Comparison of ENCODE assay signal across 22 mouse cellular contexts in the genomic region with DNA sequence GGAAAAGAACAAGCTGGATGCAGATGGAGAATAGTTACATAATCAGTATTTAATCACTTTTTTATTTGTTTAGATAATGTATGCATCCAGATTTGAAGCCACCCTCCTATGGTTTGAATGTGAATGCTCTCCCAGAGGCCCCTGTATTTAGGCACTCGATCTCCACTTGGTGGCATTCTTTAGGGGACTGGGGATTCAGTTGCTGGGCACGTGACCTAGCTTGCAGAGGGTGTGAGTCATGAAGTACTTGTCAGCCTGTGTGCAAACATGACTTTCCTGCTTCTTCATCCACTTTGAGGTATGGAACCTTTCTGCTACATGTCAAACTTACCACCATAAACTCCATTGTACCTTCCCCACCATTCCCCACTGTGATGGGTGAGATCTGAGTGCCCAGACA.
DNase-seq lines count a peak whose midpoint lies in the region; ATAC-seq and TF ChIP-seq lines count a peak whose summit lies in the region.
"Had no signal": no experiment of that assay in that cellular context is flagged by ENCODE, and none has a peak within 500 bp of the region (broad histone marks: within the 10 kb centered on the region; RNA-seq: fewer than 3 reads in every experiment).

No protein-coding gene starts in this region.

- H3K27ac ChIP-seq in lung, embryonic 14.5 days (ENCODE audit: low read depth): no peak overlapping the region
- no peak overlapping the region for H3K27ac ChIP-seq in lung, postnatal 0 days (ENCODE audit: low read length)
- no peak overlapping the region for H3K27ac ChIP-seq in midbrain, embryonic 13.5 days
- H3K27ac ChIP-seq: hindbrain, embryonic 10.5 days; hindbrain, embryonic 13.5 days; intestine, embryonic 15.5 days had no signal

- no peak for TF ChIP-seq CTCF in lung, embryonic 14.5 days (IDR thresholded peaks at IDR 0.05; ENCODE audit: low read depth)
- no peak for TF ChIP-seq CTCF in lung, adult 2 months (IDR thresholded peaks at IDR 0.05; ENCODE audit: insufficient read depth, low read length)
- TF ChIP-seq CTCF in lung, postnatal 0 days (IDR thresholded peaks at IDR 0.05): no peak

- DNase-seq in adrenal gland, postnatal 14 days: peak; percentile 4
- DNase-seq in adrenal gland, postnatal 10 days: no peak
- DNase-seq in lung, embryonic 14.5 days: peak; percentile 12
- no peak for DNase-seq in lung, adult 2 months
- peak; percentile 11 for DNase-seq in lung, postnatal 0 days (ENCODE audit: low spot score)
- no peak for DNase-seq in lung, postnatal 10 days
- DNase-seq: adrenal gland, postnatal 25 days; cerebellum, adult 18-20 months; cerebellum, adult 9-10 months; cerebellum, postnatal 14 days; forebrain, postnatal 0 days; gastrocnemius, postnatal 10 days; gastrocnemius, postnatal 36 days had no signal

- H3K36me3 ChIP-seq in lung, embryonic 14.5 days (ENCODE audit: insufficient read depth): no peaks in the 10 kb centered on the region
- H3K36me3 ChIP-seq in lung, postnatal 0 days (ENCODE audit: insufficient read depth, low read length): no peaks in the 10 kb centered on the region
- H3K36me3 ChIP-seq in myocyte (ENCODE audit: control insufficient read depth, insufficient read depth): no peaks in the 10 kb centered on the region
- no peaks in the 10 kb centered on the region for H3K36me3 ChIP-seq in midbrain, embryonic 13.5 days
- H3K36me3 ChIP-seq: hindbrain, embryonic 10.5 days; hindbrain, embryonic 13.5 days; intestine, embryonic 15.5 days had no signal

- peak; percentile 65; the same call in 1 of the 2 replicates for ATAC-seq in lung, embryonic 14.5 days (ENCODE audit: insufficient read depth)
- ATAC-seq in lung, postnatal 0 days: no peak
- ATAC-seq in midbrain, embryonic 13.5 days: no peak
- ATAC-seq: forebrain, embryonic 14.5 days; forebrain, postnatal 0 days; hindbrain, embryonic 16.5 days; intestine, embryonic 15.5 days; Patski had no signal

- H3K9ac ChIP-seq in lung, embryonic 14.5 days: no peak overlapping the region
- no peak overlapping the region for H3K9ac ChIP-seq in lung, postnatal 0 days (replicated peaks; ENCODE audit: low read depth)
- no peak overlapping the region for H3K9ac ChIP-seq in midbrain, embryonic 13.5 days (replicated peaks)
- H3K9ac ChIP-seq: forebrain, postnatal 0 days; hindbrain, embryonic 13.5 days; intestine, embryonic 15.5 days had no signal

- H3K79me2 ChIP-seq in myocyte (ENCODE audit: control insufficient read depth, insufficient read depth): no peaks in the 10 kb centered on the region

- H3K4me1 ChIP-seq in lung, embryonic 14.5 days (ENCODE audit: insufficient read depth): no peaks in the 10 kb centered on the region
- H3K4me1 ChIP-seq in lung, adult 2 months (ENCODE audit: control insufficient read depth, insufficient read depth, low read length): no peaks in the 10 kb centered on the region
- H3K4me1 ChIP-seq in lung, postnatal 0 days (ENCODE audit: insufficient read depth, low read depth, low read length): no peaks in the 10 kb centered on the region
- H3K4me1 ChIP-seq in midbrain, embryonic 13.5 days (replicated peaks): no peaks in the 10 kb centered on the region
- H3K4me1 ChIP-seq: hindbrain, embryonic 10.5 days; hindbrain, embryonic 13.5 days; intestine, embryonic 15.5 days had no signal

- no peak for TF ChIP-seq EP300 in lung, postnatal 0 days (IDR thresholded peaks at IDR 0.05)

- 33% methylated on average over 2 of the region's 2 CpGs for WGBS in lung, embryonic 14.5 days
- 47% methylated on average over 2 of the region's 2 CpGs for WGBS in lung, adult 2 months
- 44% methylated on average over 2 of the region's 2 CpGs for WGBS in lung, postnatal 0 days
- 64% methylated on average over 2 of the region's 2 CpGs for WGBS in midbrain, embryonic 13.5 days

- no peak overlapping the region for H3K4me2 ChIP-seq in lung, embryonic 14.5 days
- H3K4me2 ChIP-seq in lung, postnatal 0 days (replicated peaks; ENCODE audit: low read depth, low read length): no peak overlapping the region
- H3K4me2 ChIP-seq in myocyte (ENCODE audit: low read depth): no peak overlapping the region
- no peak overlapping the region for H3K4me2 ChIP-seq in midbrain, embryonic 13.5 days (replicated peaks)
- H3K4me2 ChIP-seq: heart, embryonic 11.5 days; hindbrain, embryonic 13.5 days; intestine, embryonic 15.5 days had no signal

- H3K27me3 ChIP-seq in lung, embryonic 14.5 days (ENCODE audit: insufficient read depth, low read length): no peaks in the 10 kb centered on the region
- no peaks in the 10 kb centered on the region for H3K27me3 ChIP-seq in lung, postnatal 0 days (replicated peaks; ENCODE audit: insufficient read depth, low read length)
- H3K27me3 ChIP-seq in myocyte (ENCODE audit: control insufficient read depth, insufficient read depth, insufficient read length): no peaks in the 10 kb centered on the region
- no peaks in the 10 kb centered on the region for H3K27me3 ChIP-seq in midbrain, embryonic 13.5 days
- H3K27me3 ChIP-seq: hindbrain, embryonic 13.5 days; intestine, embryonic 15.5 days; Patski had no signal

- no peak overlapping the region for H3K4me3 ChIP-seq in lung, embryonic 14.5 days (ENCODE audit: low read depth, low read length)
- no peak overlapping the region for H3K4me3 ChIP-seq in lung, adult 2 months (replicated peaks; ENCODE audit: extremely low read depth, low read depth, low read length)
- H3K4me3 ChIP-seq in lung, postnatal 0 days (ENCODE audit: low read depth, low read length): no peak overlapping the region
- H3K4me3 ChIP-seq in myocyte: no peak overlapping the region
- no peak overlapping the region for H3K4me3 ChIP-seq in midbrain, embryonic 13.5 days (replicated peaks)
- H3K4me3 ChIP-seq: hindbrain, embryonic 10.5 days; hindbrain, embryonic 13.5 days; intestine, embryonic 15.5 days had no signal

- H3ac ChIP-seq in myocyte (ENCODE audit: control insufficient read depth, insufficient read length): no peak overlapping the region

- TF ChIP-seq POLR2A in lung, adult 2 months (IDR thresholded peaks at IDR 0.05; ENCODE audit: borderline replicate concordance, extremely low read depth, low read depth, low read length): no peak
- TF ChIP-seq POLR2A in myocyte (IDR thresholded peaks at IDR 0.05; ENCODE audit: insufficient read length, low read depth): no peak

- no peaks in the 10 kb centered on the region for H3K9me3 ChIP-seq in lung, embryonic 14.5 days (ENCODE audit: low read depth, low read length)
- H3K9me3 ChIP-seq in lung, postnatal 0 days (ENCODE audit: low read length): no peaks in the 10 kb centered on the region
- H3K9me3 ChIP-seq in midbrain, embryonic 13.5 days: no peaks in the 10 kb centered on the region
- H3K9me3 ChIP-seq: hindbrain, embryonic 10.5 days; hindbrain, embryonic 13.5 days; intestine, embryonic 15.5 days had no signal

TF ChIP-seq in myocyte, 11 proteins besides CTCF, POLR2A, EP300 and RAD21:
- TF ChIP-seq TCF12 (IDR thresholded peaks at IDR 0.05; ENCODE audit: insufficient read depth, poor library complexity, severe bottlenecking) (no peak), USF1 (IDR thresholded peaks at IDR 0.05; ENCODE audit: low read depth) (peak; percentile 94)

Comparison
In these comparisons a context has a peak if more than half of its experiments do, and no peak if none do; other contexts are left out.
1. DNase-seq: peak in adrenal gland, postnatal 14 days (single experiment), lung, embryonic 14.5 days (single experiment) and lung, postnatal 0 days (single experiment); none in adrenal gland, postnatal 10 days (single experiment), lung, adult 2 months (single experiment) and lung, postnatal 10 days (single experiment).